Mouse (Mus musculus) fibroblast of lung, adult 2 months (primary cell): ENCODE data around the gene Use1.

Experiments
- DNase-seq: peaks from one replicate; pipeline ENCODE4 v3.0.0-alpha.2; 2011; ENCODE audit warnings: low read depth

Use1 gene

GRCm38 (mm10) chr8:71403107-71403885 lies 36.6 kb downstream of the Use1 start:
- no peak for DNase-seq

- DNase-seq = no peak
These were observed 37.4 kb downstream of the Use1 start for GRCm38 (mm10) chr8:71404011-71404410.

GRCm38 (mm10) chr8:71404951-71405351 lies 38.3 kb downstream of the Use1 start:
- DNase-seq = no peak

GRCm38 (mm10) chr8:71405401-71406098 lies 38.9 kb downstream of the Use1 start, which contains the start of gene Ankle1:
Gene Ankle1, plus strand, starts transcription at chr8:71406010.
- peak; percentile 84 for DNase-seq

DNA sequence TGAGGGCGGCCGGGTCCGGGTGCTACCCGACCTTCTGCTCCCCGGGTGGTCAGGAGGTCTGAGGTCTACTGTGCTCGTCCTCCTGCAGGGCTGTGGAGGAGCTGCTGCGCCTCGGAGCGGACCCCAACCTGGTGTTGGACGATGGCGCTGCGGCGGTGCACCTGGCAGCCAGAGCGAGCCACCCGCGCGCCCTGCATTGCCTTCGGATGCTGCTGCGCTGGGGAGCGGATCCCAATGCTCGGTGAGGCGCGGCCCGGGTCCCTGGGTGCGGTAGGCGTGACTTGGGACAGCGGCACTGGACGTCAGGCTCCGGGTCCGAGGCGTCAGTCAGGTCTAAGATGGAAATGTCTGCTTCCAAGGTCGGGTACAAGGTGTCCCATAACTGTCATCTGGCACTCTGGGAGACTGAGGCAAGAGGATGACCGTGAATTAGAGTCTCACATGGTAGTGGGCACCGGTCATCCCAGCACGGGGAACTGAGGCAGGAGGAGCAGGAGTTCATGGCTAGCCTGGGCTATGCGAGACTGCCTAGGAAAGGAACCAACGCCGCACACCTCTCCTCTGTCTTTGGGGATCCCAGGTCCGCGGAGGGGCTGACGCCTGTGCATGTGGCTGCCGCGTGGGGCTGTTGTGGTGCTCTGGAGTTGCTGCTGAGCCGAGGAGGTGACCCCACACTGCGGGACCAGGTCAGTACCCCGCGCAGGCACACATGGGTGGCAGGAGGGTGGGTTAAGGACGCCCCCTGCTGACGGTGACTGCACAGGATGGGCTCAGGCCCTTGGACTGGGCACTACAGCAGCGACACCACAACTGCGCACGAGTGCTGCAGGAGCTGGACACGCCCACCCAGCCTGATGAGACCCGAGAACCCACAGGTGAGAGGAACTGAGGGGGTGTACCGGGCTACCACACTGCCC lies 39.7 kb downstream of the Use1 start:
- peak; percentile 18 for DNase-seq

GRCm38 (mm10) chr8:71407441-71407840 lies 40.8 kb downstream of the Use1 start:
- no peak for DNase-seq

GRCm38 (mm10) chr8:71408231-71408630 lies 41.6 kb downstream of the Use1 start:
- no peak for DNase-seq

GRCm38 (mm10) chr8:71411535-71412273 lies 45.1 kb downstream of the Use1 start:
- no peak for DNase-seq
